ENCODE assay signal across 23 mouse cellular contexts in genomic region chr2:59439824-59440223, GRCm38 (mm10). TPM values are rescaled to one million over a fixed set of nuclear protein-coding genes. Genes with fewer than 3 reads are reported as not detected.
DNase-seq lines count a peak whose midpoint lies in the region; ATAC-seq and TF ChIP-seq lines count a peak whose summit lies in the region.
"Had no signal": no experiment of that assay in that cellular context is flagged by ENCODE, and none has a peak within 500 bp of the region (broad histone marks: within the 10 kb centered on the region; RNA-seq: fewer than 3 reads in every experiment).

No protein-coding gene starts in this region.

- no peak overlapping the region for H3K9ac ChIP-seq in heart, adult 2 months (ENCODE audit: low read depth, low read length)
- no peak overlapping the region for H3K9ac ChIP-seq in lung, embryonic 16.5 days (ENCODE audit: low read length)
- H3K9ac ChIP-seq: embryonic facial prominence, embryonic 12.5 days; hindbrain, embryonic 13.5 days; limb, embryonic 13.5 days had no signal

- 63% methylated on average over 9 of the region's 9 CpGs for WGBS in heart, adult 2 months
- 66% methylated on average over 9 of the region's 9 CpGs for WGBS in lung, embryonic 16.5 days
- 72% methylated on average over 9 of the region's 9 CpGs for WGBS in lung, adult 2 months

- DNase-seq in heart, adult 2 months, result no peak
- DNase-seq in heart, adult 9 months (ENCODE audit: low spot score in 2 of 2), result no peak
- DNase-seq in lung, adult 2 months, result no peak
- no peak for DNase-seq in cerebellum, postnatal 4 days (ENCODE audit: low spot score in 2 of 2)
- no peak for DNase-seq in c-Kit-positive CD71-positive TER-119-positive erythroid progenitor cells, embryonic 14.5 days (ENCODE audit: low spot score)

- H3K27me3 ChIP-seq in heart, adult 2 months (ENCODE audit: control insufficient read depth, insufficient read depth, low read length), result no peaks in the 10 kb centered on the region
- no peaks in the 10 kb centered on the region for H3K27me3 ChIP-seq in lung, embryonic 16.5 days (ENCODE audit: control insufficient read depth, insufficient read depth, low read depth, low read length)
- H3K27me3 ChIP-seq: embryonic facial prominence, embryonic 12.5 days; hindbrain, embryonic 13.5 days; limb, embryonic 13.5 days had no signal

- H3K9me3 ChIP-seq in lung, embryonic 16.5 days (ENCODE audit: control insufficient read depth, low read length), result no peaks in the 10 kb centered on the region
- H3K9me3 ChIP-seq: embryonic facial prominence, embryonic 12.5 days; hindbrain, embryonic 13.5 days; limb, embryonic 13.5 days had no signal

- TF ChIP-seq POLR2A in heart, adult 2 months (IDR thresholded peaks at IDR 0.05; ENCODE audit: insufficient read depth, low read depth, low read length), result no peak
- TF ChIP-seq POLR2A in lung, adult 2 months (IDR thresholded peaks at IDR 0.05; ENCODE audit: borderline replicate concordance, extremely low read depth, low read depth, low read length), result no peak

- H3K4me3 ChIP-seq in heart, adult 2 months, result no peak overlapping the region
- no peak overlapping the region for H3K4me3 ChIP-seq in lung, embryonic 16.5 days (ENCODE audit: low read length)
- H3K4me3 ChIP-seq in lung, adult 2 months (replicated peaks; ENCODE audit: extremely low read depth, low read depth, low read length), result no peak overlapping the region
- peak overlapping the region; percentile 1; the same call in 1 of the 2 replicates for H3K4me3 ChIP-seq in brown adipose tissue, adult 24 weeks (ENCODE audit: insufficient read depth, low read depth, low read length)
- H3K4me3 ChIP-seq: embryonic facial prominence, embryonic 12.5 days; hindbrain, embryonic 13.5 days; limb, embryonic 13.5 days had no signal

- intact Hi-C loops in heart, adult 2 months (cut with DNase I), result loop anchor here (2.0 to 5.0 kb wide), 8 partner anchors 39 to 758 kb away; partner anchors contain the start of genes Ccdc148 and Pkp4

- H3K4me1 ChIP-seq in heart, adult 2 months (ENCODE audit: control insufficient read depth, insufficient read depth, low read length), result peaks cover 11% of the 10 kb centered on the region
- H3K4me1 ChIP-seq in lung, embryonic 16.5 days (replicated peaks; ENCODE audit: control insufficient read depth, insufficient read depth, low read length), result peaks cover 18% of the 10 kb centered on the region
- peaks cover 5% of the 10 kb centered on the region; the same call in 1 of the 2 replicates for H3K4me1 ChIP-seq in lung, adult 2 months (ENCODE audit: control insufficient read depth, insufficient read depth, low read length)
- H3K4me1 ChIP-seq in brown adipose tissue, adult 24 weeks (ENCODE audit: control insufficient read depth, insufficient read depth, insufficient read length, low read length), result peaks cover 10% of the 10 kb centered on the region; the same call in 1 of the 2 replicates
- H3K4me1 ChIP-seq: embryonic facial prominence, embryonic 12.5 days had no signal

- no peaks in the 10 kb centered on the region for H3K79me2 ChIP-seq in heart, adult 2 months (replicated peaks; ENCODE audit: control insufficient read depth, insufficient read depth, low read length)

- no peaks in the 10 kb centered on the region for H3K36me3 ChIP-seq in heart, adult 2 months (ENCODE audit: control insufficient read depth, insufficient read depth, low read length)
- H3K36me3 ChIP-seq in lung, embryonic 16.5 days (ENCODE audit: control insufficient read depth, insufficient read depth, low read length), result no peaks in the 10 kb centered on the region
- H3K36me3 ChIP-seq: embryonic facial prominence, embryonic 12.5 days; hindbrain, embryonic 13.5 days; limb, embryonic 13.5 days had no signal

- peak overlapping the region; percentile 79 for H3K27ac ChIP-seq in heart, adult 2 months
- H3K27ac ChIP-seq in lung, embryonic 16.5 days (ENCODE audit: low read length), result no peak overlapping the region; the same call in 1 of the 2 replicates
- peak overlapping the region; percentile 90 for H3K27ac ChIP-seq in brown adipose tissue, adult 24 weeks (replicated peaks; ENCODE audit: low read depth, low read length)
- H3K27ac ChIP-seq: embryonic facial prominence, embryonic 12.5 days; hindbrain, embryonic 13.5 days; kidney, postnatal 0 days; limb, embryonic 13.5 days; macrophage had no signal

- TF ChIP-seq CTCF in heart, adult 2 months (IDR thresholded peaks at IDR 0.05), result no peak
- no peak for TF ChIP-seq CTCF in lung, adult 2 months (IDR thresholded peaks at IDR 0.05; ENCODE audit: insufficient read depth, low read length)

- H3K4me2 ChIP-seq in lung, embryonic 16.5 days (ENCODE audit: low read depth, low read length), result no peak overlapping the region
- H3K4me2 ChIP-seq: embryonic facial prominence, embryonic 12.5 days; hindbrain, embryonic 13.5 days; limb, embryonic 13.5 days; liver, embryonic 11.5 days had no signal

- no peak for TF ChIP-seq EP300 in heart, adult 2 months (IDR thresholded peaks at IDR 0.05; ENCODE audit: insufficient read depth, low read depth, low read length)

- ATAC-seq in lung, embryonic 16.5 days (ENCODE audit: low read depth), result peak; percentile 39; the same call in 1 of the 2 replicates
- ATAC-seq: midbrain, embryonic 16.5 days had no signal

RNA-seq across cellular contexts. Expression of gene Dapl1, which starts 44.6 kb away (rescaled TPM):
- not detected for total RNA-seq in heart, adult 2 months (2021)
- not detected in 2 replicates for polyA plus RNA-seq in heart, adult 2 months (2012; rRNA removed)
- 5.3 and 5.4 TPM in 2 replicates for polyA plus RNA-seq in lung, embryonic 16.5 days (2015; fragmentation: Nextera tagmentation; extraction: Ambion mirVana)
- 0.25 and 2.7 TPM in 2 replicates for polyA plus RNA-seq in lung, adult 2 months (2012; rRNA removed)
- polyA plus RNA-seq in brown adipose tissue, adult 24 weeks (2012; ENCODE audit: insufficient read depth, insufficient read length, missing spikeins), result not detected in 2 replicates
- total RNA-seq: adrenal gland, adult 18-20 months; gastrocnemius, postnatal 10 days; granulocyte monocyte progenitor cell, adult 5-6 weeks; heart, postnatal 36 days; layer of hippocampus, postnatal 25 days; megakaryocyte-erythroid progenitor cell, adult 5-6 weeks had no signal
- polyA plus RNA-seq: hindbrain, embryonic 13.5 days; intestine, embryonic 16.5 days; liver, embryonic 16.5 days; macrophage; neural tube, embryonic 11.5 days had no signal
